Mouse (Mus musculus): ENCODE data around the gene E2f3. TPM values are rescaled to one million over a fixed set of nuclear protein-coding genes. Genes with fewer than 3 reads are reported as not detected.
A peak's percentile ranks its signal among the peaks of the same experiment; 100 is the strongest.

The E2f3 gene
- total RNA-seq, 2 experiments from 2014 or later = 11.2 to 19.8 TPM

DNA sequence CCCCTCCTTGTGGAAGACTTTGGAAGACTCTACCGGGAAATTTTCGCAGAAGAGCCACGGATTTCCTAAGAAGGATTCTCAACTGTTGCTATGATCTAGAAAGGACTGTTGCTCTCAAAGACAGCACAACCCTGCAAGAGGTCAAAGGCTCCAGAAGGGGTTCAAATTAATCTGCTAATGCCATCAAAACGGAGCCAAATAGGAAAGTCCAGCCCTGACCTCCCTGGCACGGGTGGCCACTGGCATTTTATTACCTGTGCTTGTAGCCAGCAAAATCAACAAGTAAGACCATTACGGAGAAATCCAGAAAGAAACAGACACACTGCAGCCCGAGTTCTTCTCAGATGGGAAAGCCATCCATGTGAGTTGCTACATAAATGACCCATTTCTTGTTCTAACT is 45.8 kb downstream of the E2f3 start:
- ATAC-seq (replicated peaks; ENCODE audit: poor library complexity, severe bottlenecking) = no peak

DNA sequence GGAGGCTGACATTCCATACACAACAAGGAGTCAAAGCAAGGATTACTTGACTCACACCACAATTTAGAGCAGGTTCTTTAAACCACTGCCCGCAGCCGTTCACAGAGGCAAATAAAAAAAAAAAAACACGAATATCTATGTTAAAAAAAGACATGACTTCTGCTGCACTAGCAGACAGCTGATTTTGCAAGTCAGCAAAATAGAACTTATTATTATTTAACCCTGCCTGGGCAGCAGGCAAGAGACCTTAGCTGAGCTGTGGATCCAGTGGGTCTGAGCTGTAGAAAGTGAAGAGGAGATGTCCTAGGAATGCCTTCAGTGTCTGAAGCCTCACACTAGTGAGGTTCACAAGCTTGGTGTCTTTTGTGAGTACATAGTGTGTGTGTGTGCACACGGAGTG is 46.5 kb downstream of the E2f3 start:
- ATAC-seq (replicated peaks; ENCODE audit: poor library complexity, severe bottlenecking) = no peak

- no peak for ATAC-seq (replicated peaks; ENCODE audit: poor library complexity, severe bottlenecking)
These were observed 47.1 kb downstream of the E2f3 start for GRCm38 (mm10) chr13:29938776-29939175.

DNA sequence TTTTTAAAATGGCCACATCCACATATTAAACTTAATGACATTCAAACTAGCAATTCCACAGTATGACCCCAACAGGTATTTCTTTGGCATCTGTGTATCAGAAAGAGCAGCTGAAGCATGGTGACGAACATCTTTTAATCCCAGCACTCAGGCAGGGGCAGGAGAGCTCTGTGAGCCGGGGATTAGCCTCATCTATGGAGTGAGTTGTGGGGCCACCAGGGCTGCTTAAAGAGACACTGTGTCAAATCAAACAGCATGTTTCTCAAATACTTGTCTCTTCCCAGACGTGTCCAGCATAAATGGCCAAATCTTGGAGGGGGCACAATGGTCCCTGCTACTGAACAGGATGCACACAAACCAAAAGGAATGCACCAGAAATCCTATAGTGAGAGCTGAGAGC is 59.7 kb downstream of the E2f3 start:
- ATAC-seq (replicated peaks; ENCODE audit: poor library complexity, severe bottlenecking) = no peak

DNA sequence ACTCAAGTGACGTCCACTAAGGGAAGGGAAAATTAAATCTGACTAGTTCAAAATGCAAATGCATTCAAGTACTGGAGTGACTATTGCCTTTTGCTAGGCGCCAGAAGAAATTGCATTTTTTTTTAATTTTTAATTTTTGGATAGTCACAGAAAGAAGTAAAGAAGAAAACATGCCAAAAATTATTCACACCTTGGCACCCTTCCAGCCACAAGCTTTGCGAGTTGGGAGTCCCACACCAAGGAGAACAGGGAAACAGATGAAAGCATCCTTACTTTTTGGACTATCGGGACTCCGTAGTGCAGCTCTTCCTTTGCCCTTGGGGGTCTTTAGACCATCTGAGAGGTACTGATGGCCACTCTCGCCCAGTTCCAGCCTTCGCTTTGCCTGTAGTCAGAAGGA is 66.0 kb downstream of the E2f3 start:
- no peak for ATAC-seq (replicated peaks; ENCODE audit: poor library complexity, severe bottlenecking)

GRCm38 (mm10) chr13:29916561-29916960 is 69.3 kb downstream of the E2f3 start:
- ATAC-seq (replicated peaks; ENCODE audit: poor library complexity, severe bottlenecking) = no peak

DNA sequence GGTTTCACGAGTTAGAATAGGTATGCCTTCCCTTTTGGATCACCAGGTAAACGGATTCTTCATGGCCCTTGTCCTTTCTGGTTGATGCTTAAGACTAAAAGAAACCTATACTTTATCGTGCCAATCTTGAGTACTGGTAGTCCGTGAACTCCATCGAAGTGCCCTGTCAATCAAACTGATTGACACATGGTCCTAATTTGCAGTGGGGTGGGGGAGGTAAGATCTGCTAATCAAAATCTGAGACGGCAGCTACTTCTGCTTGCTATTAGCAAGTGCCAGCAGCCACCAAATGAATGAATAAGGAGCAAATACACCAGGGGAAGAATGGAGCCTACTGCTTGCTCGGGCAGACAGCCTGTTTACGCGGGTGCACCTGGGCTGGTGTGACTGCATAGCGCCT is 72.3 kb downstream of the E2f3 start:
- ATAC-seq (replicated peaks; ENCODE audit: poor library complexity, severe bottlenecking) = no peak

GRCm38 (mm10) chr13:29913061-29913460 is 72.8 kb downstream of the E2f3 start:
- ATAC-seq (replicated peaks; ENCODE audit: poor library complexity, severe bottlenecking) = no peak

DNA sequence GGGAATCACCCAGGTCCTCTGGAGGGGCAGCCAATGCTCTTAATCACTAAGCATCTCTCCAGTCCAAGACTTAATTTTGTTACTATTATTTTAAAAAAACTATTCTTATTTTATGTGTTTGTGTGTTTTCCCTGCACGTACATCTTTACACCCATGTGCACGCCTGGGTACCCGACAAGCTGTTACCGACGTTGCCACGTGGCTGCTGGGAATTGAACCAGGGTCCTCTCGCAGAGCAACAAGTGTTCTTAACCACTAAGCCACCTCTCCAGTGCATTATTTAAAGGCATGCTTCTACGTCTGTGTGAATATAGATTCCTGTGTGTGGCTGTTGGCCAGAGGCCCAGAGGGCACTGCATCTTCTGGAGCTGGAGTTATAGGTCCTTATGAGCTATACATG is 73.6 kb downstream of the E2f3 start:
- ATAC-seq (replicated peaks; ENCODE audit: poor library complexity, severe bottlenecking) = no peak

GRCm38 (mm10) chr13:29911141-29911540 is 74.7 kb downstream of the E2f3 start:
- no peak for ATAC-seq (replicated peaks; ENCODE audit: poor library complexity, severe bottlenecking)

- ATAC-seq (replicated peaks; ENCODE audit: poor library complexity, severe bottlenecking) = no peak
These were observed 77.4 kb downstream of the E2f3 start for GRCm38 (mm10) chr13:29908431-29908830.

DNA sequence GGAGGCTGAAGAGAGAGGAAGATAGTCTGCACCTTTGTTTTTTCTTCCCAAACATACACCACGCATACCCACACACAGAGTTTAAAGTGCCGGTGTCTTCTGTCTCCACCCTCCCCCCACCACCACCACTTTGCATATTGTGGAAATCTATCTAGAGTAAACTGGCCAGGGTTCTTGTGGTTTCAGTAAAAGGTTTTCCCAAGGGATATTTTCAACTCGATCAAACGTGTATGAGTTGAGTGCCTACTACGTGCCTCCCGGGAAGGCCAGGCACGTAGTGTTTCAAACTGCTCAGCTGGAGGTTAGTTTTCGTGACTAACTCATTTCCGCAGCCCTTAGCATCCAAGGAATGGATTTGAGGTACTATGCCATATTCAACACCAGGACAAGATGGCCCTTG is 77.9 kb downstream of the E2f3 start:
- ATAC-seq (replicated peaks; ENCODE audit: poor library complexity, severe bottlenecking) = no peak

DNA sequence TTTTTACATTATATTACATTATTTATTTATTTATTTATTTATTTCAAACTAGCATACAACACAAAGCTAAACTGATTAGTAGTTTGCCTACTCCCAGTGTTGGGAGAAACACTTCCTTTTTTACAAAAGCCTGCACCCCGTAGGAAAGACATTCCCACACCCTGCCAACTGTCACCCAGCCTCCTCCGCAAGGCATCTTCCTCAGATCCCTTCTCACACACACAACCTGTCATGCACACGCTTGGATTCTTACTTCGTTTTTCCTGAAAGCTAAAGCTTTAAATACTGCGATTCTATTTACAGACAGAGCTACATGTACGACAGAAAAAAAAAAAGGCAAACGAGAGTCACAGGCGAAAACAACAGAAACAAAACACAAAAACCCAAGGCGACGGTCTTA is 79.1 kb downstream of the E2f3 start:
- no peak for ATAC-seq (replicated peaks; ENCODE audit: poor library complexity, severe bottlenecking)

GRCm38 (mm10) chr13:29903341-29903740 is 82.5 kb downstream of the E2f3 start:
- ATAC-seq (replicated peaks; ENCODE audit: poor library complexity, severe bottlenecking) = no peak; the same call in 1 of the 2 replicates

DNA sequence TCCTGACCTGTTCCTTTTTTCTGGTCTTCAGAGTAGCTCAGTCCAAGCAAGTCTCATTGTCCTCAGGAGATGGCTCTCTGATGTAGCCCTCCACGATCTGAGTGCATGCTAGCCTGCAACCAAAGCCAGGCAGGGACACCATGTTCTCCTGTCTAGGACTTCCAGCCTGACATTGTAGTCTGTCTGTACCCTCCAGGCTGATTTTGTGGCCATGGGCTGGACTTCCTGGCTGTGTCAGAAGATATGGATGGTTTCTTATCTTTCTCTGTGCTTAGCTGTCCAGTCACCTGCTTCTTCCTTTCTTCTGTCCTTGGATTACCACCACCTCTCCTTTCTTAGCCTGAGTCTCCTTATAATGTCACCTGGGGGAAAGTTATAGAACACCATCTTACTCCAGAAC is 83.2 kb downstream of the E2f3 start:
- ATAC-seq (replicated peaks; ENCODE audit: poor library complexity, severe bottlenecking) = no peak

DNA sequence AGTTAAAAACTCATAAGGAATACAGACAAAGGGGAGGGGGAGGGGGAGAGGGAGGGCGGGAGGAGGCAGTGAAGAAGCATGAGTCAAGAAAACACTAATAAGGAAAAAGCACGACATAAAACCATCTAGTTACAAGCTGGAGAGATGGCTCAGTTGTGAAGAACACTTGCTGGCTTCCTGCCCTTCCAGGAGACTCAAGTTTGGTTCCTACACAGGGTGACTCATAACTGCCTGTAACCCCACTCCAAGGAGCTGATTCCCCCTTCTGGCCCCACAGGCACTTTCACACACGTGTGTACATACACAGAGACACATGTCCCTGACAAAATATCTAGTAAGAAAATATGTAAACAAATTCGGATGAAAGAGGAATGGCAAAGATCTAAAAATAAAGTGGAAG is 84.2 kb downstream of the E2f3 start:
- ATAC-seq (replicated peaks; ENCODE audit: poor library complexity, severe bottlenecking) = no peak

- ATAC-seq (replicated peaks; ENCODE audit: poor library complexity, severe bottlenecking) = no peak
These were observed 119.1 kb downstream of the E2f3 start for GRCm38 (mm10) chr13:29866780-29867179.

- ATAC-seq (replicated peaks; ENCODE audit: poor library complexity, severe bottlenecking) = no peak
These were observed 121.5 kb downstream of the E2f3 start for GRCm38 (mm10) chr13:29864331-29864730.

DNA sequence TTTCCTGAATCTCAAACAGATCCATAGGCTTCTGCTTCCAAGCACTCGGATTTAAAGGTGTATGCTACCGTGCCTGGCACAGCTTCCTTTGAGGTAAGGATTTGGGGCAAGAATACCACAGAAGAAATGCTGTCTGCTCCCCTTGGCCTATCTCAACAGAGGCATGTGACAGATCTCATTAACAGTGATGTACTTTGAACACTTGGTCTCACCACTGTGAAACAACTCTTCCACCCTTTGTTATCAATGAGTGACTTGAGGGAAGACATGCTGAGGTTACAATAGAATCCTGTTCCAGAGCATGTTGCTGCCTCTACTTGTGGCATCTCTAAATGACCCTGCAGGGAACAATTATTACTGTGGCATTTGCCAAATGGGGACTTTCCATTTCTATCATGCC is 125.8 kb downstream of the E2f3 start:
- no peak for ATAC-seq (replicated peaks; ENCODE audit: poor library complexity, severe bottlenecking)

DNA sequence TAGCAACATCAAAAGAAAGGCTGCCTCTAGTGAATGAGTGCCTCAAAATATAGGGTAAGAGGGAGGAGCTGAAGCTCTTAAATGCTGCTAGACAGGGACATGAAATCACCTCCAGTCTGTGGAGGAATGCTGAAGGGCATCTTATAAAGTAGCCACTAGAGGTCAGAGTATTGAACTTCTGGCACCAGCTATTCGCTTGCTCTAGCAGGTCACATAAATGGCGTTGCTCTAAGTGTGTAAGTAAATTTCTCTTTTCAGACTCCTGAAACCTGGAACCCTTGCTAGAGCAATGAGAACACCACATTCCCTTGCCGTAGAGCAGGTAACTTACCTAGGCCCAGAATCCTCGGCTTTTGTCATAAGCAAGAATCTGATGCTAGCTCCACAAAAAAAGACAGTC is 128.4 kb downstream of the E2f3 start:
- peak; percentile 85 for ATAC-seq (replicated peaks; ENCODE audit: poor library complexity, severe bottlenecking)
